Mouse (Mus musculus) frontal cortex, postnatal 14 days (tissue): Measurements from ENCODE around the gene Skint8.
A peak's percentile ranks its signal among the peaks of the same experiment; 100 is the strongest.
"Not testable (repeated sequence)": the region's sequence is repeated elsewhere in the genome, so short reads cannot be mapped to it uniquely, and the experiment has no call there.

ENCODE experiments used
- DNase-seq, 2 experiments: peaks; one replicate each; pipeline ENCODE4 v3.0.0; 2022; ENCODE audit warnings: low spot score in 2 of 2

Skint8 gene

DNA sequence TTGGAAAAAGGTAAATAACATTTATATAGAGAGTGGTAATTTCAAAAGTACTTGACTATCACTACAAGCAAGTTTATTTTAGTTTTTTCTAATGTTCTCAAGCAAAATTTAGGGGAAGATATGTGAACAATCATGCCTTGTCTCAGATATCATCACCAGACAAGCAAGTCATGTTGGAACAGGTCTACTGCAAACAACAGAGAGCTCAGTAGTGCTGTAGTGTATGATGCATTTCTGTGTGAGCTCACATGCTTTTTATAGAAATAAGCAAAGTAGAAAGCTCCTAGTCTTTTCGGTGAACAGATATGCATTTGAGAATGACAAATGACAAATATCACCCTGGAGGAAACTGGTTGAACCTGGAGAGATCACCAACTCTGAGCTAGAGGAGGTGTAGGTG lies at the start of gene Skint8:
Gene Skint8, plus strand, starts transcription at position 301 of the 400 bp plus-strand sequence.
- DNase-seq: no peak

DNA sequence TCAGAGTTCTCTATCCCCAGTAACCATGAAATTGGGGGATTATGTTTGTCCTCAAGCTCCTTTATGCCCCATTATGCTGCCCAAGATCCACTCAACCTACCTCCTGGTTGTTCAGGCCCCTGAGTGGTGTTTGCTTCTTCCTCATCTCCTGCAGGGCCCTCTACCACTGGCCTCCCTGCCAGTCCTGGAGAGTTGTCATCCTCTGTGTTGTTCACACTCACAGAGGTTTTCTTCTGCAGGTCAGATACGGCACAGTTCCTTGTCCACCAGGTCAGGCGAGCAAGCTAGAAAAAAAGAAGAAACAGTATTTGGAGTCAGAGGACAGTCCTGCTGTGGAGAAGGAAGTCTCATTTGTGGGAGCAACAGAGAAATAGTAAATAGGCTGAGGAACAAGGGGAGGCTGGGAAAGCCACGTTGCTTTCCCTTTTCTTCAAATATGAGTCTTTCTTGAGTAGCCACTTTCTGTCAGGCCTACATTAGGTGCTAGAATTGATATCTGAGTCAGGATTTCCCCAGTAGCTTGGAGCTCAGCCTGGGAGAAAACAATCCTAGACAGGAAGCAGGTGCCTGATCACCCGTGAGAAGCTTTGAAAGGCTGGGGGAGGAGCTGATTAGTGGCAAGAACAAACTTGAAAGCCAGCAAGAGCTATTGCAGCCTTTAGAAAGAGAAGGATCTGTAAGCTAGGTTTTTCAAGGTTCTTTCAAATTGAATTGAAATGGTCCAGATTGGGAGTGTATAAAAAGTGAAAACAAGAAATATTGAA lies 38.9 kb upstream of the Skint8 start:
- no peak for DNase-seq

DNA sequence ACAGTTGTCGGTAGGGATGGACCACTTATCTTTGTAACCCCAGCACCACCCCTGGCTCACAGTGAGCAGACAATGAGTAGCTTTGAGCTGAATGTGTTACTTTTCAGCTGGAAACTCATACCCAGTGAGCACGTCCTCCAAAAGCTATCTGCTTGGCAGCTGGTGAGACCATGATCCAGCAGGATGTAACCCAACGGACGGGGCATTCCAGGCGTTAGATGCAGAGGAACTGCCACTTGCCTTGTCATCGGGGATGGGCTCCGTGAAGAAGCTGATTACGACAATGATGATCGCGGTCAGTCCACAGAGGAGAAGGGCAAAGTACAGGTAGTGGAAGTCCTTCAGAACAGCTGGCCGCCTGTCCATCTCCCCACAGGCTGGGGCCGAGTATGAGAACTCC lies 35.6 kb upstream of the Skint8 start:
- DNase-seq: no peak

DNA sequence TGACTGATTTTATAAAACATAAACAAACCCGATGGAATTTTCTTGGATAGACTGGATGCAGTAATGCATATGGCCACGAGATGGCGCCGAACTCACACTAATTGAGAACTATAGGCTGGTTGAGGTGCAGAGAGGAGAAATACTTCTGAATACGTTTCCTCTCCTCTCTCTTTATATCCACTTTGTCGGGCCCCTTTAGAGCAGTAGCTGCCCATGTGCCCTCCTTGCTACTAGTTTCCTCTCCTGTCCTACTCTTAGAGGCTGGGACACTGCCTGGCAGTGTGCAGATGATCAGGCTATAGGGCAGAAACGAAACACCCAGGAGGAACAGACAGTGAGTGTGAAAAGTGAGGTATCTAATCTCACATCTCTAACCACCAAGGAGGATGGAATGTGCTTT lies 33.2 kb upstream of the Skint8 start:
- peak in 1 of 2 experiments; percentile 77 for DNase-seq

DNA sequence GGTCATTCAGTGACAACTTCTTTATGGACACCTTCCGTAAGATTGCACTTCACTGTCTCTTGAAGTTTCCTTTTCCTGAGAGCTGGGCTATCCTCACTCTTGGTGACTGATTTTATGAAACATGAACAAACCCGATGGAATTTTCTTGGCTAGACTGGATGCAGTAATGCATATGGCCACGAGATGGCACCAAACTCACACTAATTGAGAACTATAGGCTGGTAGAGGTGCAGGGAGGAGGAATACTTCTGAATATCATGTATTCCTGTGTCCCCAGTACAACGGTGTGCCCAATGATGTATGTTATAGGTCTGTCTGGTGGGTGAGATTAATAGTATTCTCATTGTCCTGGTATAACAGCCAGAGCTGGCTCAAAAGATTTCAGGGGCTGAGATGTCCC lies 32.6 kb upstream of the Skint8 start:
- DNase-seq: peak; percentile 64 to 82

DNA sequence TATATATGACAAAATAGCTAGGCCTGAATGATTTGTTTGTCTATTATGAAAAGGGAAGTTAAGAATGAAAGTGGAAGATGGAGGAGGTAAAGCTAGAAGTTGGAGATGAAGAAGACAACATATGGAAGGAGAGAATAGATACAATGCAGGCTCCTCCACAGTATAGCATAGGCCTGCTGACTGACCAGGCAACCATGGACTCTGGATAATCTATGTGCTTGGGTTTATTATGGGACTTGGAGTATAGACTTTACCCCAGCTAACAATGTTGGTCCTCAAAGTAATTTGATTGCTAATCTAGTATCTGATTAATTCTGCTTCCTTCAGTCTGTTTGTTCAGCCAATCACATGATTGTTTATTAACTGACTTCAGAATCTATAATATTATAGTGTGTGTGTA lies 27.1 kb upstream of the Skint8 start:
- no peak for DNase-seq

DNA sequence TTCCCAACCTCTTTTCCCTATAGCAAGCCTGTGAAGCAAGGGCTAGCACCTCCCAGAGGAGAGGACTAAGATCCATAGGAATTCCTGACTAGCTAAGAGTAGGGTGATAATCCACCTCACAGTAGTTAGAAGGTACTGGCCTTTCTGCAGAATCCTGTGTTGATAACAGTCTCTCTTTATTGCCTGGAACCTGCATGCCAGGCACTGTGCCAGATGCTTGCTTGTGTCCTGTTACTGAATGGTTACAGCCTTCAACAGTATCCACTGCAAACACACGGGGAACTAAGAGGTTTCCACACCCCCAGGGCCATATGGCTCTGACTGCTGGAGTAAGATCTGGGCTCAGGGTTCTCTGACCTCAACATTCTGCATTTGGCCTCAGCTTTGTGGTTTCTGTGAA lies 21.4 kb upstream of the Skint8 start:
- no peak for DNase-seq

DNA sequence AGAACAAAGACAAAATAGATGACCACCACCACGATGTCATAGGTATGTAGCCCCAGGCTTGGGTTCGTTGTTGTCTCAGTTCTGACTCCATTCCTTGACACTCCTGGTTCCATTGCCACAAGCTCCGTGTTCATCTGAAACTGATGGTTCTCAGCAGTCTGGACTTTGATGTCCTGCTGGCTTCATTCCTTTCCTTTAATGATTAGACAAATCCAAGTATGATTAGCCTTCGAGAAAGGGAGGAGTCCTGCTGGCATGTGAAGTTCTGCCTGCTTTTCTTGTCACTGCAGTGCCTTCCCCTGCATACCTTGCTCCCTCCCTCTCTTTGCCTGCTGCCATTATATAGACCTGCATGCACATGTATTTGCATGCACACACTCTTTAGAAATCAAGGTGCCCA lies 20.6 kb upstream of the Skint8 start:
- no peak for DNase-seq

DNA sequence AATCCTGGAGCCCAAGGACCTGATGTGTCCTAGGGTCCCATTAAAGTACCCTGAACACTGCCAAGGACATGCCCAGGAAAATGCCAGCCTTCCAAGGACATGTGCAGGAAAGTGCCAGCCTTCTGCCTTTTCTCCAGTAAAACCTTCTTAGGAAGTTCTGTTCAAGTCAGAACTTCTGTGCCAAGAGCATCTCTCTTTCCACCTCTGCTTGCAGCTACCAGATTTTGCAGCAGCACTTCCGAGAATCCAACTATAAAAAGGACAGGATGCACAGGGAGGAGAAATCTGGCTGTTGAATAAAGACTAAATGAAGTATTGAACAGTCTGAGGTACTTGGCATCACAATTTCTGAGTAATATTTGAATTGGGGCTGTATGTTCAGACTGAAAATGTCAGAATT lies 18.7 kb upstream of the Skint8 start:
- DNase-seq: not testable (repeated sequence)

DNA sequence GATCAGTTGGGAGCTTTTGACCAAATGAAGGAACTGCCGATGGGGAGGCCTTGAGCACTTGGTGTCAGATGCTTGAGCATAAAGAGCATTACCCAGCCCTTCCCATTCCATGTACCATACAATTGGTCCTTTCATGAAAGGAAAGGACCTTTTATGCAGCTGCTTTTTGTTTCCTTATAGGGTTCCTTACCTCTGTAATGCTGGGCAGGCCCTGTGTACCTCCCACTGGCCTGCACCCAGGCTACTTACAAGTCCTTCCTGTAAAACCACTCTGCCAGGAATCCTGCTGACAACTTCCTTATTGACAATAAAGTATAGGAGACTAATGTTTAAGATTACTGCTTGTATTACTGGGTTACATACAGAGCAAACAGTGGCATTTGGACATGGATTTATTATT lies 17.7 kb upstream of the Skint8 start:
- DNase-seq: no peak

DNA sequence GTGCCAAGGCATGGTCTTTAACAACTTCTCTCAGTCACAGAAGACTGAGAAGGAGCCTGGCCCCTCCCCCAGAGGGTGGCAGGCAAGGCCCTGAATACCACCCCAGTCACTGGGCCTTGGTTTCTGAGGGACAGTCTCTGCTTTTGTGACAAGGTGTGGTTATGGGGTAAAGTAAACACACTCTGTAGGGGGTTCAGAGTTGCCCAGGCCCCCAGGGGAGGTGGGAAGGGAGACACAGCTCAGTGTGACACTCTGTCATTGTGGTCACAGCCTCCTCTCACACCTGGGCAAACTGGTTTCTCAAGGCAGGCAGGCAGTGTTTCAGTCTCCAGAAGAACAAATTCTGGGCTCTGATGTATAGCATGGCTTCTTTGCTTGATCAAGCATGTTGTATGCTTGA lies 16.4 kb upstream of the Skint8 start, which contains the start of gene Slc5a9:
Gene Slc5a9, minus strand, starts transcription at position 144 of the 400 bp plus-strand sequence.
- no peak for DNase-seq

DNA sequence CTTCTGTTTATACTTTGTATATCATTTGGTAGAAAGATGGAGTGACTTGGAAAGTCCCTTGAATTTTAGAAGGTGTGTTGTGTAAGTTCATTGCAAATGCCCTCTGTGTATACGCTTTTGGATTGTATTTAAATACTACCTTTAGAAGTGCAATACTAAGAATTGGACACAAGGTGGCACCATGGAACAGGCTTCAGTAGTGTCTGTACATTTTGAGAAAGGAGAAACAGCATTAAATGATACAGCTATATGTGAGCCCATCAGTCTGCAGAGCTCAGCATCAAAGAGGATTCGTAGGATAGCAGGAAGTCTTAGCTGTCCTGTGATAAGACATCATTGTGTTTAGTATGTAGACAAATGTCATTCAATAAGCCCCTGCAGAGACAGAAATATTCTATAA lies 11.3 kb upstream of the Skint8 start:
- no peak for DNase-seq

DNA sequence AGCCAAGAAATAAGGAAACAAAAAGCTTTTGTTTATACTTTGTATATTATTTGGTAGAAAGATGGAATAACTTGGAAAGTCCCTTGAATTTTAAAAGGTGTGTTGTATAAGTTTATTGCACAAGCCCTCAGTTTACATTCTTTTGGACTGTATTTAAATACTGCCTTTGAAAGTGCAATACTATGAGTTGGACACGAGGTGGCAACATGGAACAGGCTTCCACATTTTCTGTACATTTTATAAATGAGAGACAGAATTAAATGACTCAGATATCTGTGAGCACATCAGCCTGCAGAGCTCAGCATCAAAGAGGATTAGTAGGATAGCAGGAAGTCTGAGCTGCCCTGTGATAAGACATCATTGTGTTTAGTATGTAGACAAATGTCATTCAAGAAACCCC lies 42.1 kb downstream of the Skint8 start:
- DNase-seq: no peak

DNA sequence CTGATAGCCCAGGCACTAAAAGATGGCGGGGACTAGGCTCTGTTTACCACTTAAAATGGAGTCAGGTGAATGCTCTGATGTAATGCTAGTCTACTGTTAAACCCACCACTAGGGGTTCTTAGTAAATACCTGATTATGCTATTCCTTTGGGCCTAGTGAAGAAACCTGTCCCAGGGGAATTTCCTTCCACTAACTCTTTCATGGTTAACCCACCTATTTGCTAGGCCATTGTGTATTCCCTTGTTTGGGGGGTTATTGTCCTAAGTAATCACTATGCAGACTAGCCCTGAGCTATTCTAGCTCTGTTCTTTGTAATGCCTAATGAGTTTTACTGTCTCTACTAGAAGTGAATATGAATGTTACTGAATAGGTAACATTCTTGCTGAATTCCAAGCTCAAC lies 44.0 kb downstream of the Skint8 start:
- not testable (repeated sequence) for DNase-seq

DNA sequence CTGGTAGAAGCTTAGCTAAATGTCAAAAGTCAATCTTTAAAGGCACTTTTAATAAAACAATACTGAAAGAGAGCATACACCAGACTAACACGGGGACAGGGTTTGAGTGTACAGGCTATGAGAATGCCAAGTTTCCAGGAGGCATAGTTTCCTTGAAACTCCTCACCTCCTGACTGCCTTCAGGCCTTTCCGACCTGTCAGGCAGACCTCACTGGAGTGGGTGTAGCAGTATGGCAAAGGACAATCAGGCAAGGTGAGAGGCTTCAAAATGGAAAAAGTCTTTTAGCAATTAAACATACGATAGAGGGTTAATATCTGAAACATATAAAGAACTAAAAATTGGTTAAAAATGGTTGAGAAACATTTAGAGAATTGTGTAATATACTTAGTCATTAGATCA lies 44.5 kb downstream of the Skint8 start:
- DNase-seq: no peak

DNA sequence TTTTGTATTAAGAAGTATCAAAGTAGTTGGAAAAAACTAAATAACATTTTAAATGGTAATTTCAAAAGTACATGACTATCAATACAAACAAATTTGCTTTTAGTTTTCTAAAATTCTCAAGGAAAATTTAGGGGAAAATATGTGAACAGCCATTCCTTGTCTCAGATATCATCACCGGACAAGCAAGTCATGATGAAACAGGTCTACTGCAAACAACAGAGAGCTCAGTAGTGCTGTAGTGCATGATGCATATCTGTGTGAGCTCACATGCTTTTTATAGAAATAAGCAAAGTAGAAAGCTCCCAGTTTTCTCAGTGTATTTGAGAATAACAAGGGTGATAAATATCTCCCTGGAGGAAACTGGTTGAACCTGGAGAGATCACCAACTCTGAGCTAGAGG lies 53.4 kb downstream of the Skint8 start, which contains the start of gene Skint7:
Gene Skint7, plus strand, starts transcription at position 301 of the 400 bp plus-strand sequence.
- DNase-seq: no peak
